Mouse (Mus musculus) cerebellum, postnatal 10 days (tissue): ENCODE results near the gene Fryl.

Source experiments
- DNase-seq, 2 experiments: peaks; one replicate each; pipeline ENCODE4 v3.0.0; 2021; ENCODE audit warnings: mixed read lengths in 2 of 2

Fryl gene

DNA sequence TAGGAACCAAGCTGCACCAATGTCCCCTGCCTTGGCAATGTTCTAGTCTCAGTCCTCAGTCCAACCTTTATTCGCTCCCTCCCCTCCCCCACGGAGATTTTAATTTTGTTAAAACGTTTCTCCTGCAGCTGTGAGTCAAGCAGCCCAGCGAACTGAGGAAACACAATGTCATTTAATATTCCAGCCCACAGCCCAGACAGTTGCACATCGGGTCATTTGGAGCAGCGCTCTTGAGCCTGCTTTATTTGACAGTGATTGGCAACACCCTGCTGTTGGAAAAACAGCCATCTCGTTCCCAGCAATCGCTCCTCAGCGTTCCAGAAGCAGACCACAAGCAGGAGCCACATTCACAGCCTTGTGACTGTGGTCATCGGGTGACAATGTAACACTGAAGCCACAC lies 261.0 kb downstream of the Fryl start:
- DNase-seq: no peak

DNA sequence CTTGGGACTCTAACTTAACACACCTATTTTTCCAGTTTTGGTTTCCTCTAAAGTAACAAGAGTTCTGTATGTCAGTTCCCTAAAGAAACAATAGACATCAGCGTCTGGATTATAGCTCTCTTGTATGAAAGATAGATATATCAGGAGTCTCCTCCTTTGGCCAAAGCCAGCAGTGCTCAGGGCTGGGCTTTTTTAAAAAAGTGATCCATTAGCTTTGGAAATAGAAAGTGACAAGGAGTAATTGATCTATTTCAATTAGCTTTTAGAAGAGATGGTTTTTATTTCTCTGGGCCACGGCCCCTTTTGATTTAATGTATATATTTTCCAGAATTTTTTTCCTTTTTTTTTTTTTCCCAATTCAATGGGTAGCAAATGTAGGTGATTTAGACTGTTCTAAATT lies 261.5 kb downstream of the Fryl start:
- no peak for DNase-seq

DNA sequence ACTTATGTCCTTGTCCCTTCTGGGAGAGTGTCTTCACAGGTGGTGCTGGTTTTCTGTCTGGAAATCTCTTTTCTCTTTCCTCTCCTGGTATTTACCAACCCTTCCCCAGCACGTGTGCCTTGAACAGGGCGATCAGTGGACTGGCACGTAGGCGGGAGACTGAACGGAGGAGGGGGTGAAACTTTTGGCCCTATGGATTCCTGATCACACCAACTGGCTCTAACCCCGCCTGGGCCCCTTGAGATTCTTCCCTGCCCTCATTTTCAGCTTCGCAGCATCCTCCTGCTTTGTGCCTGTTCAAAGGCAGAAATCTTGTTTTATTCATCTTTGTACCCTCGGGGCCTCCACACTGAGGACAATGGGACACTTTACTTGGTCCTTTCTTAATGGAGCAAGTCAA lies 262.0 kb downstream of the Fryl start:
- no peak for DNase-seq

DNA sequence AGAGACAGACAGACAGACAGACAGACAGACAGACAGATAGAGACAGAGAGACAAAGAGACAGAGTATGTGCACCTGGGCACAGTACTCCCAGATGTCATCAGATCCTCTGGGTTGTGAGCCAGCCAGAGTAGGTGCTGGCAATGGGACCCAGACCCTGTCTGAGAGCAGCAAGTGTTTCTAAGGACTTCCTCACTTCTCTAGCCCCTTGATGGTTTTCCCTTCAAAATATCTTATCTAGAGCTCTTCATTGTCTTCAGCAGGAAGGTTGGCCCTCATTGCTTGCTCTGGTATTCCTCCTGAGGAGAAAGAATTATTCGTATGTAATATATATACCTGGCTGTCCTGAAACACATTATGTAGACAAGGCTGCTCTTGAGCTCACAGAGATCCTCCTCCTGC lies 263.9 kb downstream of the Fryl start:
- DNase-seq: no peak

DNA sequence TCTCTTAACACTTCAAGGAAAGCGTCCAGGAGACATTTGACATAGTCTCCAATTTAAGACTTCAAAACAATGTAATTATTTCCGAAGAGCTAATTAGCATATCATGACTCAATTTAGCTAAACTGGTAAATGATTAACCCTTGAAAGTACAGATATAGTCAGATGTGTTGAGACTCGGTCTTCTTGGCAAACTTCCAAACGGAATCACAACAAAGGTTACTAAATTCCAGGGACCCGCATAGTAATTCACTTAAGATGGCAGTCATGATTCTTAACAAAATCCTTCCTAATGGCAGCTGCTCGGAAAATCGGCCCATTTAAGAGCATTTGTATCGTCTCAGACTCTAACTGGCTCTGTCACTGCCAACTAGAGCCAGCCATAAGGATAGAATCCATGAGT lies 266.7 kb downstream of the Fryl start:
- no peak for DNase-seq

DNA sequence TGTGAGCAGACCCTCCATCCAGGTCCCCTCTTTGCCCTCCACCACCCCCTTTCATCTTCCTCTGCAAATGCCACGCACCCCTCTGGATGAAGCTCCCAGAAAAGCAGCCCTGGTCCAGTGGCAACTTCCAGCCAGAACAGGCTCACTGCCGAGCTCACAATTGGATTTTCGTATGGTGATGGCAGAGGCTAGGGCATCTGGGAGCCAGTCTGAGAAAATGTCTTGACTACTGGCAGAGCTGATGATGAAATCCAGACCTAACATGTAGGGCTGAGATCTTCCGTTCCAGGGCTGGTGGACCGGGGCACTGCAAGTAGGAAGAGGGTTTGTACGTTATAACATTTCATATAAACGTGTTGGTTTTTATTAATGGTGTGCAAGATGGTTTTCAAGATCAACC lies 268.6 kb downstream of the Fryl start:
- no peak for DNase-seq

DNA sequence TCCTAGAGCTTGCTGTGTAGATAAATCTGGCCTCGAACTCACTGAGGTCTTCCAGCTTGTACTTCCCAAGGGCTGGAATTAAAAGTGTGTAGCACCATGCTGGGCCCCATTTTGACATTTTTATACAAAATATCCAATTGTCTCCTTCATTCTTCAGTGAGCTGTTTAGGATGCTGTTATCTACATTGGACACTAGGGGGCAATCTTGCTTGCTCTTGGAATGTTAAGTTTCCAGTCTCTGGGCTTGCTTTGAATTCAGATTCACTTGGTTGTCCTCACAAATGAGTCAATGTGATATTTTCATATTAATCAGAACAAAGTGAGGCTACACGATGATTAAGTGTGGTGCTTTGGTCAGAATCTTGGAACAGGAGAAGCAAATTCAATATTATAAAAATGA lies 272.3 kb downstream of the Fryl start:
- DNase-seq: peak; percentile 28 to 73

DNA sequence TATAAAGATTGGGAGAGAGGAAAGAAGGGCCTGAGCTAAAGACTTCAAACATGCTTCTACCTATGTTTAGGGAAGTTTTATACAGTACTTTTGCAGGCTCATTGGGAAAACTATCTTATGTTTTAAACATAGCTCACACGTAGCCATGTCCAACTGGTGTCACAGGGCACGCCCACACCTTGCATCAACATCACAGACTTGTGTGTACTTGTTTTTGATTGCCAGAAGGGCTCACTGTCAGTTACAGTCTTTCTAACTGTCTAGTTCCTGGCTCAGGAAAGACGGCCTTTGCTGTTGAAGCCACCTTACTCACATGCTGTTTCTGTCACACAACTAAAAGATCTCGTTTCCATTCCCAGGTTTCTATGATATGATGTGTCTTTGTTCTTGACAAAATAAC lies 279.9 kb downstream of the Fryl start:
- no peak for DNase-seq

DNA sequence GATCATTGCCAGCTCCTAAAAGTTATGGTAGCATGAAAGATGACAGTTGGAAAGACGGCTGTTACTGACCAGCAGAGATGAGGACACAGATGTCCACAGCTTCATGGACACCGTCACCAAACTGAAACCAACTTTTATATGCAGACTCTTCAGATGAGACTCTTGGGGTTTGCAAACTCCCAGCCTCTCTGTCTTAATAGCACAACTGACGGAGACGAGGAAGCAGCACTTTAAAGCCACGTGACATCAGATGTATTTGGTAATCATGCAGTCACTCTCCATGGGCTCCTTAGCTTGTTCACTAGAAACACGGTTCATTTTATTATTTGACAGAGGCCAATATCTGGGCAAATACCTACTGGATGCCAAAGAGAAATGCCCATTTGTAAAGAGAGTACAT lies 280.4 kb downstream of the Fryl start:
- DNase-seq: no peak

DNA sequence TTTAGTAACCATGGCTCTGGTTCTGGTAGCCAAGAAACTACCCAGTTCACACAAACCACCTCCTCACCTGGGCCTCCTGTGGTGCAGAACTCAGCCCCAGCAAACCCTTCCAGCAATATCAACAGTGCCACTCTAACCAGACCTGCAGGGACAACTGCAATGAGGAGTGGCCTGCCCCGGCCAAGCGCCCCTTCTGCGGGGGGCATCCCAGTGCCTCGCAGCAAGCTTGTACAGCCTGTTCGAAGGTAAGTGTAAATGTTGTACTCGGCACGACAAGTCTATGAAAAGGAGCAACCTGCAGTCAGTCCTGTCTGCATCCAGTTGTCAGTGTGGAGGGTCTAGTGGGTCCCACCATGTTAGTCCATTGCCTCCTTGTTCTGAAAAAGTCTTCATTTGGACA lies 281.8 kb downstream of the Fryl start, which contains the start of gene Gm10135:
Gene Gm10135, minus strand, starts transcription at position 101 of the 400 bp plus-strand sequence.
- DNase-seq: no peak

DNA sequence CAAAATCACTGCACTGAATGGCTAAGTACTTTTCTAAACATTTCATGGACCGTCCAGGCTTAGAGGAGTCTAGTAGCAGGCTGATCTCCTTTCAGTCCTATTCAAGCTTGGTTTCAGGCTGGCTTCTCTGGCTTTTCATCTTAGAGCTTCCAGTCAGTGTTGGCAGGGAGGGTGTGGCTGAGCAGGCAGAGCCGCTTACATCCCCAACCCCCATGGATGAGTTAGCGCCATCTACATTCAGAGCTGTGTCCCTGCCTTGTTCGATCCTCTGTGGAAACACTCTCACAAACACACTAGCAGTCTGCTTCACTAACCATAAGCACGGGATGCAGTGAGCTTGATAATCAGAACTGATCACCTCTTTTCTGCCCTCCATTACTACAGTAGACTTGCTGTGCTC lies 283.5 kb downstream of the Fryl start:
- DNase-seq: peak in 1 of 2 experiments; percentile 9

DNA sequence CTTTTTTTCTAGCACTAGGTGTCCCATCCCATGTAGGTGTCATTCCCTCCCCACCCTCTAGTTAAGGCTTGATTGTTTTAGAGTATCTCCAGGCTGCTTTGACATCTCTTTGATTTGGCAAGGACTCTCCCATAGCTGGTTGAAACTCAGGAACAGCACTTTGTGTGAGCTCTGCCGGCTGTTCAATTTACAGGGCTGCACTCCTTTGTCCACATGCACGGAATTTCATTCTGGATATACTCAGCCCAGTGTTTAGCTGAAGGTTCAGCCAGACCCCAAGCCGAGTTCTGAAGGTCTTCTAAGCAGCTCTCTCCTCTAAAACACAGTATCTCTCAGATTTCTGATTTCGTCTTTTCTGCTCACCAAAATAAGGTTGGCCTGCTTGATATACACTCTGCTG lies 284.0 kb downstream of the Fryl start:
- no peak for DNase-seq
